Mouse (Mus musculus) forebrain, embryonic 11.5 days (tissue): ENCODE data around the gene Gm4871. TPM values are rescaled to one million over a fixed set of nuclear protein-coding genes. Genes with fewer than 3 reads are reported as not detected.
A peak's percentile ranks its signal among the peaks of the same experiment; 100 is the strongest.
"Not testable (repeated sequence)": the region's sequence is repeated elsewhere in the genome, so short reads cannot be mapped to it uniquely, and the experiment has no call there.

Source experiments
- ATAC-seq: fragments of 200-750 bp; cut with Nextera tagmentation; replicated peaks from 2 replicates; pipeline ENCODE4 v1.8.0; 2017; ENCODE audit warnings: moderate TSS enrichment; ENCODE audit not compliant: low FRiP score
- DNase-seq: peaks from one replicate; pipeline ENCODE4 v3.0.0-alpha.2; 2017; ENCODE audit warnings: low spot score
- H3K27ac ChIP-seq: fragments of 300-500 bp; sonication (generic); 2 replicates; pipeline ENCODE4 v1.5.1; 2014; ENCODE audit warnings: low read depth, low read length
- H3K27me3 ChIP-seq: fragments of 300-500 bp; sonication (generic); 2 replicates; pipeline ENCODE4 v1.6.1; 2014; ENCODE audit warnings: mild to moderate bottlenecking, low read length, mixed read lengths; ENCODE audit not compliant: control insufficient read depth, insufficient read depth
- H3K36me3 ChIP-seq: fragments of 300-500 bp; sonication (generic); 2 replicates; pipeline ENCODE4 v1.6.1; 2014; ENCODE audit warnings: mild to moderate bottlenecking, low read length, moderate library complexity, mixed read lengths; ENCODE audit not compliant: control insufficient read depth, insufficient read depth
- H3K4me1 ChIP-seq: fragments of 300-500 bp; sonication (generic); replicated peaks from 2 replicates; pipeline ENCODE4 v1.6.1; 2014; ENCODE audit warnings: low read length, mixed read lengths; ENCODE audit not compliant: control insufficient read depth, insufficient read depth
- H3K4me2 ChIP-seq: fragments of 300-500 bp; sonication (generic); 2 replicates; pipeline ENCODE4 v1.6.1; 2014; ENCODE audit warnings: low read depth, mild to moderate bottlenecking, low read length, moderate library complexity, mixed read lengths; ENCODE audit not compliant: severe bottlenecking
- H3K4me3 ChIP-seq: fragments of 300-500 bp; sonication (generic); 2 replicates; pipeline ENCODE4 v1.5.1; 2014; ENCODE audit warnings: low read depth, low read length
- H3K9ac ChIP-seq: fragments of 300-500 bp; sonication (generic); 2 replicates; pipeline ENCODE4 v1.6.1; 2014; ENCODE audit warnings: low read length
- H3K9me3 ChIP-seq: fragments of 300-500 bp; sonication (generic); 2 replicates; pipeline ENCODE4 v1.6.1; 2016; ENCODE audit warnings: low read length, mixed read lengths; ENCODE audit not compliant: control insufficient read depth
- WGBS: fragments of 180-500 bp; shearing (Covaris S2); extraction: QIAGEN DNeasy Blood & Tissue Kit; methylation state at CpG from one replicate; pipeline ENCODE4 v1.1.7; 2014; 5-methylcytosine and 5-hydroxymethylcytosine counted together
- polyA plus RNA-seq: library from polyadenylated mRNA; unstranded; fragments of >200 nt; fragmentation: Nextera tagmentation; extraction: Ambion mirVana; gene quantifications from 2 replicates; pipeline ENCODE4 v1.2.1, GENCODE M21; 2014

Gm4871 gene
- polyA plus RNA-seq = not detected in 2 replicates

DNA sequence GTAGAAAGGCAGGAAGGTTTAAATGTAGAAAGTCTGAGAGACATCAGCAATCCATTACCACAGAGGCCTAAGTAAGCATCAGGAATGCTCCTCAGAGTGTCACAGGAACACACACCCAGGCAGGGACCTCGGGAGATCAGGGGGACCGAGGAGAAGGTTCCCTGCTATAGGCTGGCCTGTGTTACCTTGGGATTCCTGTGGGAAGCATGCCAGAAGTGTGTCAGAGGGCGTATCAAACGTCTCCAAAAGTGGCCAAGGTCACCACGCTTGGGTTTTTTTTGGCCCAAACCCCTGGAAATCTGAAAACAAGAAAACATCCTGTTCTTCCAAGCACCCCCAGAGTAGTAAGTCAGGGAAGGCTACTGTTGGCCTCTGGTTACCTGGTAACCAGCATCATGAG lies at the start of gene Gm4871:
Gene Gm4871 (minus strand): TSS at position 364 of the 400 bp plus-strand sequence.
- WGBS = 74% methylated on average over 5 of the region's 5 CpGs
- not testable (repeated sequence) for H3K27me3 ChIP-seq, H3K27ac ChIP-seq, H3K4me2 ChIP-seq, ATAC-seq, H3K9me3 ChIP-seq, H3K4me3 ChIP-seq, DNase-seq, H3K36me3 ChIP-seq, H3K9ac ChIP-seq, H3K4me1 ChIP-seq

DNA sequence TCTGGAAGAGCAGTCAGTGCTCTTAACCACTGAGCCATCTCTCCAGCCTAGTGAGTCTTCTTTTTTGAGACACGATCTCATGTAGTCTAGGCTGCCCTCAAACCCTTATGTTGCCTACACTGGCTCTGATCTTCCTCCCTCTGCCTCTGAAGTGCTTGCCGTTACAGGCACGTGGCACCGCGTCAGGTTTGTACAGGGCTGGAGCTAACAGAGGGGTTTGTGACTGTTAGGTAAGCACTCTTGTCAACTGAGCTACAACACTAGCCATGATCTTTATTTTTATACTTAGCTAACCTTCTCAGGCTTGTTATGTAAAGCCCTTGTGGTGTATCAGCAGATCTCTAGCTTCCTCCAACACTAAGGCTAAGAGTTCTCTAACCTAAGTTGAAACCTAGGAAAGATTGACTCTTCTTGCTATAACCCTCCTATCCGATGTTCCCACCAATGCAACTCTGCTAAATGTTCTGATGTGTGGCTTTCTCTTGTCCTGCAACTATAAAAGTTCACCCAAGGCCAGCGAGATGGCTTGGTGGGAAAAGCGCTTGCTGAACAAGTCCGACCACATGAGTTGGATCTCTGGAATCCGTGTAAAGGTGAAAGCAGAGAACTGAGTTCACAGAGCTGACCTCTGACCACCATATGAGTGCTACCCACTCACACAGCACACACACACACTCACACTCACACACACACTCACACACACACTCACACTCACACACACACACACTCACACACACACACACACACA lies 49.5 kb upstream of the Gm4871 start:
- Histone ChIP-seq H3K4me1 (peaks cover 9% of the 10 kb centered on the region), H3K9ac (no peak overlapping the region), H3K27me3 (no peaks in the 10 kb centered on the region), H3K9me3 (no peaks in the 10 kb centered on the region), H3K36me3 (no peaks in the 10 kb centered on the region), H3K4me2 (no peak overlapping the region), H3K4me3 (no peak overlapping the region), H3K27ac (no peak overlapping the region)
- DNase-seq (no peak), ATAC-seq (no peak)
- 93% methylated on average over 10 of the region's 10 CpGs for WGBS

GRCm38 (mm10) chr5:145075081-145075480 lies 42.5 kb upstream of the Gm4871 start:
- no peaks in the 10 kb centered on the region for H3K4me1 ChIP-seq
- H3K4me2 ChIP-seq = no peak overlapping the region
- DNase-seq = no peak
- H3K36me3 ChIP-seq = no peaks in the 10 kb centered on the region
- H3K9me3 ChIP-seq = no peaks in the 10 kb centered on the region
- no peak overlapping the region for H3K9ac ChIP-seq
- no peaks in the 10 kb centered on the region for H3K27me3 ChIP-seq
- no peak overlapping the region for H3K4me3 ChIP-seq
- ATAC-seq = no peak
- H3K27ac ChIP-seq = no peak overlapping the region
- WGBS = 62% methylated on average over 3 of the region's 3 CpGs

DNA sequence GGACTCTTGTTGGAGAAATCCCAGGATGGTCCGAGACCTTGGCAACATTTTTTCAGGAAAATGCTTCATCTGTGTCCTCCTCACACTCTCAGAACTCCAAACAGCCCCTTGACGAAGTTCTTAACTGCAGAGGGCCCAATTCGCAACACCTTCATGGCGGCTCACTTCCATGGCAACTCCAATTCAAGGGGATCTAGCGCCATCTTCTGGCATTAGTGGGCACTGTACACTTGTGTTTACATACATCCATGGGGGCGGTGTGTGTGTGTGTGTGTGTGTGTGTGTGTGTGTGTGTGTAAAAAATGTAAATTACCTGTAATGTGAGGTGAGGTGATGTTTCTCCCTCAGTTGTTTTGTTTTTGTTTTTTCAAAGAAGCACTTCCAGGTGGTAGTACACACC lies 38.8 kb upstream of the Gm4871 start:
- ATAC-seq (no peak), DNase-seq (peak; percentile 63)
- Histone ChIP-seq H3K27ac (no peak overlapping the region), H3K4me2 (no peak overlapping the region), H3K9me3 (no peaks in the 10 kb centered on the region), H3K36me3 (no peaks in the 10 kb centered on the region), H3K4me1 (no peaks in the 10 kb centered on the region), H3K9ac (no peak overlapping the region), H3K27me3 (no peaks in the 10 kb centered on the region), H3K4me3 (no peak overlapping the region)
- 45% methylated on average over 6 of the region's 6 CpGs for WGBS

- ATAC-seq (no peak; the same call in 1 of the 2 replicates), DNase-seq (peak; percentile 84)
- H3K36me3 ChIP-seq = no peaks in the 10 kb centered on the region
- no peak overlapping the region for H3K4me2 ChIP-seq
- no peak overlapping the region for H3K4me3 ChIP-seq
- no peaks in the 10 kb centered on the region for H3K9me3 ChIP-seq
- H3K27ac ChIP-seq = no peak overlapping the region
- 2% methylated on average over 5 of the region's 5 CpGs for WGBS
- H3K9ac ChIP-seq = no peak overlapping the region
- H3K27me3 ChIP-seq = no peaks in the 10 kb centered on the region
- H3K4me1 ChIP-seq = no peaks in the 10 kb centered on the region
These were observed 37.2 kb upstream of the Gm4871 start for GRCm38 (mm10) chr5:145069707-145070106.

GRCm38 (mm10) chr5:145068863-145069262 lies 36.3 kb upstream of the Gm4871 start:
- Histone ChIP-seq H3K27me3 (no peaks in the 10 kb centered on the region), H3K4me3 (no peak overlapping the region), H3K36me3 (no peaks in the 10 kb centered on the region), H3K9me3 (no peaks in the 10 kb centered on the region), H3K4me2 (no peak overlapping the region), H3K9ac (no peak overlapping the region), H3K4me1 (no peaks in the 10 kb centered on the region), H3K27ac (no peak overlapping the region)
- 67% methylated on average over 3 of the region's 3 CpGs for WGBS
- ATAC-seq (no peak), DNase-seq (no peak)

GRCm38 (mm10) chr5:145064765-145065340 lies 32.3 kb upstream of the Gm4871 start:
- ATAC-seq = no peak
- Histone ChIP-seq H3K27ac (no peak overlapping the region), H3K4me2 (no peak overlapping the region), H3K36me3 (no peaks in the 10 kb centered on the region), H3K9ac (no peak overlapping the region), H3K9me3 (no peaks in the 10 kb centered on the region), H3K4me3 (no peak overlapping the region), H3K27me3 (no peaks in the 10 kb centered on the region), H3K4me1 (no peaks in the 10 kb centered on the region)
- 87% methylated on average over 1 of the region's 1 CpGs for WGBS
- DNase-seq = no peak

GRCm38 (mm10) chr5:145059524-145059923 lies 27.0 kb upstream of the Gm4871 start:
- no peaks in the 10 kb centered on the region for H3K36me3 ChIP-seq
- 80% methylated on average over 2 of the region's 2 CpGs for WGBS
- no peaks in the 10 kb centered on the region for H3K9me3 ChIP-seq
- no peak overlapping the region for H3K9ac ChIP-seq
- no peak overlapping the region for H3K27ac ChIP-seq
- no peaks in the 10 kb centered on the region for H3K27me3 ChIP-seq
- ATAC-seq (no peak), DNase-seq (no peak)
- H3K4me3 ChIP-seq = no peak overlapping the region
- no peak overlapping the region for H3K4me2 ChIP-seq
- no peaks in the 10 kb centered on the region for H3K4me1 ChIP-seq

DNA sequence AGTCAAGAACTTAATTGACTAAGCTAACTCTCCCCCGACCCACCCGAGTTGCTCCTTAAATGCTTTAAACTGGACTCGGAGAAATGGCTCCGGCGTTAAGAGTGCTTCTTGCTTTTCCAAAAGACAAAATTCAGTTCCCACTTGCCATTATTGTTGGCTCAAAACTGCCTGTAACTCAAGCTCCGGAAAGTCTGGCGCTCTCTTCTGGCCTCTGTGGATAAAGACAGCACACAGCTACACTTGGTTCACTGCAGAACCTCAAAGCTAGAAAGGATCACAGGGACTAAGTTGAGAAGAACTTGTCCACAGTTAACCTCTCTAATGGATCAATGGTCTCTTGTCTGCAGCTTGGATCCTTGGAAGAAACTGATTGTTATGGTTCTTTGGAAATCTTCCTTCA lies 26.2 kb upstream of the Gm4871 start:
- no peak overlapping the region for H3K4me3 ChIP-seq
- 92% methylated on average over 7 of the region's 7 CpGs for WGBS
- H3K27me3 ChIP-seq = no peaks in the 10 kb centered on the region

More for the DNA sequence above, 26.2 kb upstream of the Gm4871 start:
- H3K4me2 ChIP-seq = no peak overlapping the region
- ATAC-seq = no peak
- no peaks in the 10 kb centered on the region for H3K36me3 ChIP-seq
- H3K4me1 ChIP-seq = no peaks in the 10 kb centered on the region
- no peak overlapping the region for H3K9ac ChIP-seq
- no peak for DNase-seq
- no peaks in the 10 kb centered on the region for H3K9me3 ChIP-seq
- H3K27ac ChIP-seq = no peak overlapping the region
